Mouse (Mus musculus) lung, postnatal 25 days (tissue): ENCODE data around the gene Ero1lb.
"Not testable (repeated sequence)": the region's sequence is repeated elsewhere in the genome, so short reads cannot be mapped to it uniquely, and the experiment has no call there.

ENCODE experiments used
- DNase-seq: peaks from one replicate; pipeline ENCODE4 v3.0.0; 2022; ENCODE audit warnings: low spot score

Ero1lb gene

DNA sequence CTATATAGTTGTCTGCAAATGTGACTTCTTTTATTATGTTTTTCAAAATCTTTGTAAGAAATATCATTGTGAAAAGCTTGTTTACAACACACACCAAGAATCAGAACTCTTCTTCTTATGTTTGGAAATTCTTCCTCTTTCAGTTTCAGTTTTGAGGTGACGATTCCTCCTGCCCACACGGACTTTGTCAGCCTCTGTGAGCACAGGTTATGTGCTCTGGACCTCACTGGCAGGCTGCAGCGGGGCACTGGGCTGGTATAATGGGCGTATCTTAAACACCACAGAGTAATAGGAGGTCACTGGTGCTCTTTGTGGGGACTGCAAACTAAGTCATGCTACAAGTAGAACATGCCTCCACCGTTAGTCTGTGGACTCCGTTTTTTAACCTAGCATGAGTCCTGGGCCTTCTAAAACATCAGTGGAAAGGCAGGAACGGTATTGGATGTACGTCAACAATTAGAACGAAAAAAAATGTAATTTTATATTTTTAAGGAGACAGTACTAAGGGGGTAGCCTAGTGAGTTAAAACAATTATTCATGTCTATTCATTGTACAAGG is 9.4 kb downstream of the Ero1lb start:
- DNase-seq = peak; percentile 38

DNA sequence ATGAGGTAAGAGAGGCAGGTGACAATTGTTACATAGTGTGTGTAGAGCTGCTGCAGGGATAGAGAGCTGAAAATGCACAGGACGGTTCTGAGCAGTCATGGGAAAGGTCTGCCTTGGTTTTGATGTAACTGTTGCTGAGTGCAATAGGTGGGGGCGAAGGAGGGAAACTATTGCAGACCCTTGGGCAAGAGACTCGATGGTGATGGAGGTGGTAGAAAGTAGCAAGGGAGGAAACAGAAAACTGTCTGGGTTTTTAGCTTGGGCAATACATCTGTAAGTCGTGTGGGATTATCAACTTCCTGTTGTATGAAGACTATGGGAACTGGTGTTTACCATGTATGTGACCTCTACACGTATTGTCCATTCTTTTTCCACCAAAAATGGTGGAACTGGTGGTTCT is 12.5 kb downstream of the Ero1lb start:
- no peak for DNase-seq

DNA sequence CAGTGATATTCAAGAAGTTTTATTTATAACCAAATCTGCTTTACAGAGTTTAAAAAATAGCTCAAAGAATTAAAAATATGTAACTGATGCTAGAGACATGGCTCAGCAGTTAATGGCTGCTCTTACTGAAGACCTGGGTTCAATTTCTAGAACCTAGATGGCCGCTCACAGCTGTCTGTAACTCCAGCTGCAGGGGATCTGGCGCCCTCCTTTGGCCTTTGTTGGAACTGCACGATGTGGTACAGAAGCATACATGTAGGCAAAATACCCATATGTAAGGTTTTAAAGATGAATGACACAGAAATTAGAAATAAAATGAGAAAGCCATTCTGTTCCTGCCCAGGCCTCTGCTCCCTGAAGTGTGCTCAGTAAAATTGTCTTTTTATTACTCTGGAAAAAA is 23.3 kb downstream of the Ero1lb start:
- DNase-seq = peak; percentile 61

DNA sequence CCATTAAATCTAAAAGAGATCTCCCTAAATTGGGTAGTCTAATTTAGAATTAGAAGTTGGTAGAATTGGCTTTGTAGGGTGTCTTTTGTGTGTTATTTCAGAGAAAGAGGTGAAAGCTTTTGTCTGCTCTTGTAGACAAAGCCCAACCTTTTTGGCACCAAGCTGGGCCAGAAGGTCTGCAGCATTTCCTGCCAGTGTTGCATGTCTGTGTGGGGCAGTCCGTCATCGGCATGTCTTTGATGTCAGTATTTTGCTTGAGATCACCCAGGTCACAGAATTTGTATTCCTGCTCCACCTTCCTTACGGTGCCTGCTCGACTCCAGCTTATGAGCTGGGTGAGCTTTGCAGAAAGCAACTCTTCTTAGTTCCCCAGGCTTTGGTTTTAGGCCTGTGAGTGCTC is 31.4 kb downstream of the Ero1lb start:
- not testable (repeated sequence) for DNase-seq

DNA sequence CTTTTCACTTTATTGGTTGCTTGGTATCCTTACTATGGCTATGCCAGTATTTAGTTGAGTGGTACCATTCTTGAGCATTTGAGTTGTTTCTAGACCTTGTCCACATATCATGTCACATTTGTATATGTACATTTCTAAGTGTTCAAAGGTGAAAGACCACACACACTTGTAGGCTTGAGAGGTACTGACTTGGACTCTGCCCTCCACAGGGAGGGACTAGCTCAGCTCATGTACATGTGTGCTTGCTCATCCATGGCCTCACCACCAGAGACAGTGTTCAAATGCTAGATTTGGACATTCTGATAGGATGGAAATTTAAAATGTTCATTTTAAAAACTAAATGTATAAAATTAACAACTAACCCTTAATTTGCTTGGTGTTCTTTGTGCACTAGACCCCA is 44.5 kb downstream of the Ero1lb start:
- not testable (repeated sequence) for DNase-seq

DNA sequence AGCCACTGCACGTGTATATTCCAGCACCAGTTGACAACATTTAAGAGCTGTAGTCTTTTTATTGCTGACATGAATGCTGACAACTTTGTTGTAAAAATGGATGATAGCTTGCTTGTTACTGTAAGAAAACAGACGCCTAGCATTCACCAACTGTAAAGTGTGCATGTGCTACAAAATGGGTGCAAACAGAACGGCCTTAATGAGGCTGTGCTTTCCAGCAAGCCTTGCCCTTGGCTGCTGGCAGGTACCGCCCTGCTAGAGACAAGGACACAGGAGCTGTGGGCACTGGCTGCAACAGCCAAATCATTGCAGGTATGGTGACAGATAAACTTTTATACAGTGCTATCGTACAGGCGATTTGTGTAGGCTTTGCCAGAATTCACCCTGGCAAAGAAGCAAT is 48.4 kb downstream of the Ero1lb start:
- not testable (repeated sequence) for DNase-seq

DNA sequence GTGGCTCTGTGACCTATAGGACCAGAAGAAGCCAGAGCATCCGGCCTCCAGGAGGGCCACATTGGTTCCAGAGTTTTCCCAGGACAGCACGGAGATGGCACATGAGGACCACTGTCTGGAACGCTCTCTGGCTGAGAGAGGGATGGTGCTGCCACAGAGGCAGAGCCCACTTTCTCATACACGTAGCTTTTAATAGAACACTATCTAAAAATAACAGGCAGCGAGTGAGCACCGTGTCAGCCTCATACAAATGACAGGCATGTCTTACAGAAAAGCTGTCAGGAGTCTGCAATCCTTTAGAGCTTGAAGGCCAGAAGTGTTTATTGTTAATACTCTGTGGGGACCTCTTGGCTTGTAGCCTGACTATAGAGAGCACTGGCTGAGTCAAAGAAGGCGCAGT is 48.9 kb downstream of the Ero1lb start:
- not testable (repeated sequence) for DNase-seq

DNA sequence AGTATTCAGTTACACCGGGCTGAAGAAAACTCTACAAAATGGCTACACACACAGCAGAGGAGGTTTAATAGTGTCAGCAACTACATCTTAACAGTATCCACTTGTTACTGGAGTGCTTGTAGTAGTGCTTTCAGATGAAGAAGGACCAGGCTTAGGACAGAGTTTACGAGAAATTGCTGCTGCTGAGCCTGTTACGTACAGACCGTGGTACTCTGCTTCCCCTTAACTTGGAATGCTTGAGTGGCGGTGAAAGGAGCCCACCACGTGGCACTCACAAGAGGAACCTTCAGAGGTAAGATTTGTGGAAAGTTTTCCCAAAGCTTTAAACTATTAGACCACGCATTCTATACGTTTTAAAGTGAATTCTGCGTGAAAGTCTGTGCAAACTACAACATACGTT is 49.3 kb downstream of the Ero1lb start:
- DNase-seq = not testable (repeated sequence)

DNA sequence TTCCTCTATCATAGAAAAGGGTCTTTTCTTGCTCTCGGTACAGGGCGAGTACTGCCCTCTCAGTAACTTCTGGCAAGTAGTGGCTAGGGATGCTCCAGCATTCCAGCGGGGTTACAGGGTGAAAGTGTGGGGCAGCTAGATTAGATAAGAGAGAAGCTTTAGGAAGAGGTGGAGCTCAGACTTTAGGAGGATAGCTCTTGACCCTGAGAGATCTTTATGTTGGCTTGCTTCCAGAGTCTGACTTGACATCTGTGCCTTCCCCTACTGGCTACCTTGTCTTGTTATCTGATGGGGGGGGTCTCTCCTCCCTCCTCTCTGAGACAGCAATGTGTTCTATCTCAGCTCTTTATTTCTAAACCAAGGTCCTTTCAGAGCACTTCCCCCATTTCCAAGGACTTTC is 50.8 kb downstream of the Ero1lb start:
- DNase-seq = not testable (repeated sequence)

DNA sequence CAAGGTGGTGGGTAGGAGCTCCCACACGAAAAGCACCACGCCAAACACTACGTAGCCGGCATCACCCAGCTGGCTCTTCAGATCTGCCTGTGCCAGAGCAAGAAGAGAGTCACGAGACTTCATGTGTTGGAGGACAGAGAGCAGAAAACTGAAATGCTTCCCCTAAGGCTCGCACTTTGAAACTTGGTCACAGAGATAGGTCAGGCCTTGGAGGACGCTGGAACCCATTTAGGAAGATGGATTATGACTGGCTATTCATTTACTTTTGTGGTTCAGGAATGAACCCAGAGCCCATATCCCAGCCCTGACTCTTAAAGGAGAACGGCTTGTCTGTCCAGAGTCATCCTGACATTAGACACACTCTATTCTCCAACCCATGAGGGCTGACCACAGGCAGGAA is 54.1 kb downstream of the Ero1lb start:
- not testable (repeated sequence) for DNase-seq

DNA sequence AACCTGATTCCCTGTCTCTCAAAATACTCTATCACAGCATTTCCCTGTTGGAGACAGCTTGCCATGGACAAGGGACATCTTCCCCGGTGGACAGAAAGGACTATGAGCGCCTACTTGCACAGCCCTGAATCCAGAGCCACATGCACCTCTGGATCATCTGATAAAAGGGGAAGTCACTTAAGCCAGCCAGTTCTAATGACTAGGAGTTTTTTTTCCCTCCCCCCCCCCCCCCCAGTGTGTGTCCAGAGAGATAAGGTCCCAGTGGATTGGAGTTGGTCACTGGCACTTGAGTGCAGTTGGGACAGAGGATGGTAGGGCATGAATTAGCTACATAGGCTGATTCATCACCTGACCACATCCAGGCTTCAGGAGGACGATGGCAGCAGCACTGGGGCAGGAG is 60.4 kb downstream of the Ero1lb start:
- DNase-seq = not testable (repeated sequence)

DNA sequence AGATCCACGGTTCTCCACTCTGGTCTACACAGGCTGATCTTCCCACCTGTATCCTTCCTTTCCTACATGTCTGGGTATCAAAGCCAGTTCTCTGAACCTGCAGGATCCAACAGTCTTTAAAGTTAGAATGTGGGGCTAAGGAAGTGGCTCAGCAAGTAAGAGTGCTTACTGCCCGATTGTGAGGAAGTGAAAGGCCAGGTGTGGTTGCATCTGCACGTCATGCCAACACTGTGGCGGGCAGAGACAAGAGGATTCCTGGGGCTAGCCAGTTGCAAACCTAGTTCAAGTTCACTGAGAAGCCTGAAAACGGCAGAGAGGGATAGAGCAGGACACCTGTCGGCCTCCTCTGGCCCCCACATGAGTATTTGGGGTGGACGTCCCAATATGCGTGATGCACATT is 62.1 kb downstream of the Ero1lb start:
- DNase-seq = not testable (repeated sequence)

DNA sequence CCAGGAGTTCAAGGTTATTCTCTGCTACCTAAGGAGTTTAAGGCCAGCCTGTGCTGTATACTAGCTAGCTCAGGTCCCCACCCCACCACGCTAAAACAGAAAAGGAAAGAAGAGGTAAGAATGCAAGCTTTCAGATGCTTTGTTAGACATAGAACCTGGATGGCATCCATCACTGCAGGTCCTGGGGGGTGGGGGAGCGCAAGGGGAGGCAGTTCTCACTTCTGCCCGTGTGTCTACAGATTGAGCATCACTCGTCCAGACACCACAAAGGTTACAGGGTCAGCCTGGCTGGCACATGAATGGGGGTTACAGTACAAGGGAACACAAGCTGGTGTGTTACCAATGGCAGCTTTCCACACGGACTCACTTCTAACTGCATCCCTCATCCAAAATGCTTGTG is 62.5 kb downstream of the Ero1lb start:
- DNase-seq = not testable (repeated sequence)

DNA sequence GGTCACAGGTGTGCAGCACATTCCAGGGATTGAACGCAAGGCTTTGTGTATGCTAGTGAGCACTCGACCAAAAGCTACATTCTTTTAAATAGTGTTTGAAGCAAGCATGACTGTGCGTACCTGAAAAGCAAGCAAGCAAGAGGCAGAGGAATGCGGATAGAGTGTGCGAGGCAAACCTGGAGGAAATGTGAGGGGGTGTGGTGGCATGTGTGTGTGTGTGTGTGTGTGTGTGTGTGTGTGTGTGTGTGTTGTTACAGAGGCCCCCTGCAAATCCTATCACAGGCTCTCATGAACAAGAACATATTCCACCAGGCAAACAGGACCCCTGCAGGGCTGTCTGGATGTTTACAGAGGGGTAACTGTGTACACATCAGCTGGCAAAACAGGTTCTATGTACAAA is 64.6 kb downstream of the Ero1lb start:
- DNase-seq = peak; percentile 32

DNA sequence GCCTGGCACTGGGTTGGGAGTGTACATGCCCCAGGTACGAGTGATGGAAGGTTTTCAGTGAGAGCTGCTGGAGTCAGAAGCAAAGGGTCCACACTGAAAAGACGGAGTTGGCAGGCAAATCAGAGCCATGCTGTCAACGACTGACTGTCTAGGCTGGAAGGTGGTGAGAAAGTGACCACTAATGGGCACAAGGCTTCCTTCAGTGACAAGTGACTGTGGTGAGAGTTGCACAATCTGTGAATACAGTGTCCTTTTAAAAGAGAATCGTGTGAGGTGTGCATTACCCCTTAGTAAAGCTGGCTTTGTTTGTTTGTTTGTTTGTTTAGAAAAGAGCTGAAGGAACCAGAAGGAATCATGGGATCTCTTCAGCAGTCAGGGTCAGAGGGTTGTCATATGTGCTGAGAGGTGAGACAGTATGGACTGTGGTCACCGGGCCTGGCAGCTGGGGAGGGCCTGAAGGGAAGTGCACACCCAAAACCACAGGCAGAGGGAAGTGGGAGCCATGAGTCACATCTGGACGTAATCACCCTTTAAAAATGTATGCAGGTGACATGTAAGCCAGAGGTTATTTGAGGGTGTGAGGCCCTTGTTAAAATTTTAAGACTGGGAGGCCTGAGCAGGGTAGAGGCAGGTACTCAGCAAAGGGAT is 69.4 kb downstream of the Ero1lb start:
- not testable (repeated sequence) for DNase-seq

DNA sequence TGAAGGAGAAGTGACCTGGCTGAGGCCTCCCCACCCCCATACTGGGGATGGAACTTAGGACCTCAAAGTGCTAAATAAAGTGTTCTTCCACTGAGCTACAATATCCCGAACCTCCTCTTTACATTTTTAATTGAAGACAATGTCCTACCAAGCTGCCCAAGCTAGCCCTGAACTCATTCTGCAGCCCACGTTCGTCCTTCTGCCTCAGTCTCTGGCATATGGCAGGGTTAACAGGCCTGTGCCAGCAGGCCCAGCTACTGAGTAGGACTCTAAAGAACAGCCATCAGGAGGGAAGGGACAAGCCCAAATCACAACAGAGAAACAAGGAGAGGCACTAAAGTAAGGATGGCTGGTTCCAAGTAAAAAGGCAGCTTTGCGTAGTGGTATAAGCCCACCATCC is 77.1 kb downstream of the Ero1lb start:
- not testable (repeated sequence) for DNase-seq

DNA sequence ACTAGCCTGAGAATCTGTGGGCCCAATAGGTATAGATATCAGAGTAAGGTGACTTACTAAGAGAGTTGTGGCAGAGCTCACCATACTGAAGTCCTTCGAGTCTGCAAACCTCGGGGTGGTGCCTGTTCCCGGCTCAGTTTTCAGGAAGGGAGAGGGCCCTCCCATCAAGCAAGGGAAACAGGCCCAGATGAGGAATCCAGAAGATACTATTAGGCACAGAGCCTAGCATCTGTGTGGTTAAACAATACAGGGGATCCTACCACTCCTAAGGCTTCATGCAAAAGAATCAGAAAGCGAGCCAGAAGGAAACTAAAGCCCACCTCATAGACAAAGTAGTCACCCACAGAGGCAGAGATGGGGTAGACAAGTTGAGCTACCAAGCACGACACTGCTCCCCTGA is 81.0 kb downstream of the Ero1lb start:
- not testable (repeated sequence) for DNase-seq

DNA sequence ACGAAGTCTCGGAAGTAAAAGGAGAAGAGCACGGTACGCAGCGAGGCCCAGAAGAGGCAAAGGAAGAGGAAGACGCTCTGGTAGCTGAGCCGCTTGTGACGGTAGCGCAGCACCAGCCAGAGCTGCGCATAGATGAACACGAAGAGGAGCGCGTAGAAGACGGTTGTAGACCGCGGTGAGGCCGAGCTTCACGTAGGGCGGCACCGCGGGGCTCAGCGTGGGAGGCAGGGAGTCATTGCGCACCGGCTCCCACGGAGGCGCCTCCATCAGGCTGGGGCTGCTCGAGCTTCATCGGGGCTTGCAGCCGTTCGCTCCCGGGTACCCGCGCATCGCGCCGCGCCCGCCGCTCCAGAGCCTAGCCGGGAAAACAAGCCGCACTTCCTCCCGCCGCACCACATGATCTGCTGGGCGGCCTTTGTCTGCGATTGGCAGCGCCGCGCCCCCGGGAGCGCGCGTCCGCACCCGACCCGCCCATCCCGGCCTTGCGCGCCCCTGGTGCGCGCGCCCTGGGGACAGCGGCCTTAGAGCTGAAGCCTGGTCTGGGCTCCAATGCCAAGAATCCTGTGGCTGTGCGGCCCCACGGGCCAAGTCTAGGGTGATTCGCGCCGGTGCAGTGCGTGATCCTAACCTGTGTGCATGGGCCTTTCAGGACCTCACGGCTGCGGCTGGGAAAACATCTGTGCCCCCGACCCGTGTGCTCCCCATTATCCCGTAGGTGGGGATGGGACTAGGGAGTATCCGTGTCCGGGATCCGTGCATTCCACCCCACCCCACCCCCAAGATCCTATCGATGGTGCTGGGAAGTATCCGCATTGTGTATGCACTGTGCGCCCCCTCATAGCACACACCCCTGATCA is 84.6 kb downstream of the Ero1lb start:
- DNase-seq = peak; percentile 79

DNA sequence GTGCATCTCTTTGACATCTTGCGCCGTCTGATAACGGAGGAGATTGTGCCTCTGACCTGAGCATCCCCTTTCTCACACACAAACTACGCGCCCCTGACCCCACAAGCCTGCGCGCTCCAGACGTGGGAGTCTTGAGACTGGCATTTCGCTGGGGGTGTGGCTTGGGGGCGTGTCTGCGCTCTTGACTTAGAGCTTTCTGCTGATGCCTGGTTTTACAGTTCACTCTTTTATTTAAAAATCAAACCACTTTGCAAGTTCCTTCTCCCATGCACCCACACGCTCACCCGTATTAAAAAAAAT is 85.2 kb downstream of the Ero1lb start:
- DNase-seq = peak; percentile 60
